Mouse (Mus musculus) stomach, postnatal 0 days (tissue): ENCODE data around the gene Qk. TPM values are rescaled to one million over a fixed set of nuclear protein-coding genes. Genes with fewer than 3 reads are reported as not detected.

Experiments
- ATAC-seq: fragments of 200-750 bp; cut with Nextera tagmentation; 2 replicates; pipeline ENCODE4 v1.8.0; 2017; ENCODE audit not compliant: low FRiP score, low TSS enrichment
- DNase-seq: peaks from one replicate; pipeline ENCODE4 v3.0.0-alpha.2; 2016; ENCODE audit warnings: low spot score
- H3K27ac ChIP-seq: fragments of 300-500 bp; sonication (generic); replicated peaks from 2 replicates; pipeline ENCODE4 v1.5.1; 2014; ENCODE audit warnings: mild to moderate bottlenecking, control low read depth
- H3K27me3 ChIP-seq: fragments of 300-500 bp; sonication (generic); 2 replicates; pipeline ENCODE4 v1.6.1; 2014; ENCODE audit warnings: low read length; ENCODE audit not compliant: control insufficient read depth, insufficient read depth
- H3K36me3 ChIP-seq: fragments of 300-500 bp; sonication (generic); 2 replicates; pipeline ENCODE4 v1.6.1; 2014; ENCODE audit warnings: low read length, mixed read lengths; ENCODE audit not compliant: control insufficient read depth, insufficient read depth
- H3K4me1 ChIP-seq: fragments of 300-500 bp; sonication (generic); replicated peaks from 2 replicates; pipeline ENCODE4 v1.6.1; 2014; ENCODE audit warnings: antibody characterized with exemption; ENCODE audit not compliant: control insufficient read depth, insufficient read depth
- H3K4me2 ChIP-seq: fragments of 300-500 bp; sonication (generic); replicated peaks from 2 replicates; pipeline ENCODE4 v1.6.1; 2014; ENCODE audit warnings: low read depth, mild to moderate bottlenecking, control low read depth, moderate library complexity
- H3K4me3 ChIP-seq: fragments of 300-500 bp; sonication (generic); 2 replicates; pipeline ENCODE4 v1.5.1; 2014; ENCODE audit warnings: low read depth, low read length, control low read depth
- H3K9ac ChIP-seq: fragments of 300-500 bp; sonication (generic); 2 replicates; pipeline ENCODE4 v1.6.1; 2014; ENCODE audit warnings: mild to moderate bottlenecking, low read length, control low read depth, mixed read lengths
- H3K9me3 ChIP-seq: fragments of 300-500 bp; sonication (generic); 2 replicates; pipeline ENCODE4 v1.6.1; 2016; ENCODE audit warnings: low read length; ENCODE audit not compliant: control insufficient read depth
- CTCF ChIP-seq: IDR thresholded peaks from 2 replicates; pipeline ENCODE4 v1.5.1; 2016; ENCODE audit warnings: antibody characterized with exemption, low read depth, mild to moderate bottlenecking, moderate library complexity
- EP300 ChIP-seq: optimal IDR thresholded peaks from 2 replicates; pipeline ENCODE3; 2016; ENCODE audit warnings: antibody characterized with exemption
- WGBS: fragments of 180-500 bp; shearing (Covaris S2); extraction: QIAGEN DNeasy Blood & Tissue Kit; methylation state at CpG from one replicate; pipeline ENCODE4 v1.1.7; 2014; 5-methylcytosine and 5-hydroxymethylcytosine counted together
- polyA plus RNA-seq: library from polyadenylated mRNA; unstranded; fragments of >200 nt; fragmentation: Nextera tagmentation; extraction: Ambion mirVana; gene quantifications from 2 replicates; pipeline ENCODE4 v1.2.1, GENCODE M21; 2015

Qk gene
- polyA plus RNA-seq, 1 experiment from 2014 or later: 9.7 TPM

DNA sequence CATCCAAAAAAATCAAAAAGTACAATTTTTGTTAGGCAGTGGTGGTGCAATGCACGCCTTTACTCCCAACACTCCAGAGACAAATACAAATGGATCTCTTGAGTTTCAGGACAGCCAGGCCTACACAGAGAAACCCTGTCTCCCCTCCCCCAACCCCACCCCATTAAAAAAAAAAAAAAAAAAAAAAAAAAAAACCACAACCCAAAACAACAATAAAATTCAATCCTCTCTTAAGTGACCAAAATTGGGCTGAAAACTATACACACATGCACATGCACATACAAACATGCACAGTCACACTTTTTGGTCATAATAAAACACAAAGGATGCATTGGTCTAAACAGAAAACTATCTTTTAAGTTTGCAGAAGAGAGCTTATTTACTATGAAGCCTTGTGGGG lies 9.6 kb downstream of the Qk start:
- Histone ChIP-seq H3K4me2 (no peak overlapping the region), H3K36me3 (no peaks in the 10 kb centered on the region), H3K4me1 (no peaks in the 10 kb centered on the region), H3K27ac (no peak overlapping the region), H3K27me3 (no peaks in the 10 kb centered on the region), H3K4me3 (no peak overlapping the region), H3K9ac (no peak overlapping the region), H3K9me3 (no peaks in the 10 kb centered on the region)
- no peak for ATAC-seq
- WGBS: 65% methylated on average over 1 of the region's 1 CpGs
- no peak for DNase-seq
- TF ChIP-seq CTCF (no peak), EP300 (no peak)

DNA sequence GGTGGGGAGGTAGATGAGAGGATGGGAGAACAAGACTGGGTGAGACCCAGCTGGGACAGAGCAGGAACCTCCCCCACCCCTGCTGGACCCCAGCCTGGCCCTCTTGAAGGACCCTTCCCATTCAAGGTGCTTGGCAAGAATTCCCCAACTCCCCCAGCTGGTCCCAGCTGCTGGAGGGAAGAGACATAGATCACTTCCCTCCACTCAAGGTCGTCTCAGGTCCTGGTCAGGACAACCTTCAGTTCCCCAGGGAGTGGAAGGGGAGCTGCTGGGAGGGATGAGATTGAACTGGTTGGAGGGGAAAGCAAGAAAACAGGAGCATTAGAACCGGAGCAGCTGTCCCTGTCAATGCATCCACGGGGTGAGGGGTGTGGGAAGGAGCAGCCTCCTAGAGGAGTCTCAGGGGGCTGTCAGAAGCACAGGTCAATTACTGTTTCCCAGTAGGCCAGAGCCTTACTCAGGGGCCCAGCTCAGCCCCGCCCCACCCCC lies 10.5 kb downstream of the Qk start:
- H3K9me3 ChIP-seq: no peaks in the 10 kb centered on the region
- no peak overlapping the region for H3K4me3 ChIP-seq
- H3K27ac ChIP-seq: no peak overlapping the region
- DNase-seq (no peak), ATAC-seq (no peak)
- H3K36me3 ChIP-seq: no peaks in the 10 kb centered on the region
- no peaks in the 10 kb centered on the region for H3K4me1 ChIP-seq
- WGBS: 52% methylated on average over 4 of the region's 4 CpGs
- TF ChIP-seq CTCF (no peak), EP300 (no peak)
- no peak overlapping the region for H3K4me2 ChIP-seq
- H3K27me3 ChIP-seq: no peaks in the 10 kb centered on the region
- no peak overlapping the region for H3K9ac ChIP-seq

DNA sequence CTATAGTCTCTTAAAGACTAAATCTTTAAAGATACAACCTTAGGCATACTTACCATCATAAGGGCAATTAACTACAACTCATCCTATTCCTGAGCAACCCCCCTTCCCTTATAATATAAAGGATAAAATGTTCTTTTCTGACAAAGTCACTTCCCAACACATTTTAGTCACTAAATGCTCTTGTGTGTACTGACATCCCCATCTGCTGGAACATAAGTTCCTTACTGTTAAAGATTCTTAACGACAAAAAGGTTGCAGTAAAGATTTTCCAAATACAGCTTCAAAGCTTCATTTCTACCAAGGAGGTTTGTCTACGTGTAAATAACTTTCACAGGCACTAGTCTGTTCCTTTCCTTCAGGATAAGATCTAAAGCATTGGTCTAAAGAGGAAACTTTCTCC lies 13.2 kb downstream of the Qk start:
- no peak for DNase-seq
- Histone ChIP-seq H3K4me2 (no peak overlapping the region), H3K27me3 (no peaks in the 10 kb centered on the region), H3K9ac (no peak overlapping the region), H3K36me3 (no peaks in the 10 kb centered on the region), H3K27ac (no peak overlapping the region), H3K4me3 (no peak overlapping the region), H3K9me3 (no peaks in the 10 kb centered on the region), H3K4me1 (no peaks in the 10 kb centered on the region)
- ATAC-seq: no peak
- TF ChIP-seq EP300 (no peak), CTCF (peak; percentile 42)
- 54% methylated on average over 2 of the region's 2 CpGs for WGBS

DNA sequence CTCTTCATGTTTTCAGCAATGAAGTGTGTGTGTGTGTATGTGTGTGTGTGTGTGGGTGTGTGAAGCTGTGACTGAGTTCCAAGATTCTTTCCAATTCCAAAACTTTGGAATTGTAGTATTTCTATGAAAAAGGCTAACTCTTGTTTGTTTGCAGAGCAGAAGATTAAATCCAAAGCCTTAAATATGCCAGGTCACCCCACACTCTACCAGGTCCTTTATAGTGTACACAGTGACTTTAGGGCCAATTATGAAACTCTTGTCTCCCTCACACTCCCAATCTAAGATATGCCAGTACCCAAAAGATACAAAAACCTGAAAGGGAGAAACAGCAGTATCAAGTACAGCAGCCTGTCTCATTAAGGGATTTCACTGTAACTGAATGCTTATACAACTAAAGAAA lies 15.7 kb downstream of the Qk start:
- H3K27ac ChIP-seq: no peak overlapping the region
- no peak for ATAC-seq

DNA sequence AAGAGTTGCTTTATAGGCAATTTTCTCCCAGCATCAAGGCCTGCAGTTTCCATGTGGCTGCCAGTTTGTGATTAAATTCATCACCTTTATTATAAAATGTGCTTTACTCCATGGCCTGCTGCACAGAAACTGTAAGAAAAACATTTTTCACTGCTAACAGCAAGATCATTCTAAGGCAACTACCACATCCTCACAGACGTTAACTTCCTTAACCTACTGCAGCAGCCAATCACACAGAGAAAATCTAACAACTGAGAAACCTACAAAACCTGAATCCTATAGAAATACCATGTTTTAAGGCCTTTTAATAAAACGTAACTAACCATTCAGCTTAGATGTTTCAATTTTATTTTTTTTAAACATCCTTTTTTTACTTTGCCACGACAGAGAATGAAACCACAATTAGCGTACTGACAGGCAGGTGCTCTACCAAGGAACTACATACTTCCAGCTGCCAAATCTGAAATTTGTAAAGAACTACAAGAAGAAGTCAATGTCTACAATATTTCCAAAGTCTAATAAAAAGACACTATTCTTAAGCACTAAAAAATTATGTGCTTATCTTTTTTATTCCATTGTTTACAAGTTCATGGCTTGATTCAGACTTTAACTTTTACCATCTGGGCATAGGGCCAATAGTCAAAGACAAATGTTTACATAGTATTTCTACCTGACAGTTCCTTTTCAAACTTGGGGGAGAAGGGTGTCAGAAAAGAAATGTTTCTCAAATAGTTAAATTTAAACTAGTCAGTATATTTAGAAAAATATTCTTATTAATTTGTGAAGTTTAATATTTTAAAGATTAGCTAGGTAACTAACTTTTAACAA lies 18.5 kb downstream of the Qk start:
- WGBS: 25% methylated on average over 4 of the region's 4 CpGs
- Histone ChIP-seq H3K9ac (no peak overlapping the region), H3K4me1 (no peaks in the 10 kb centered on the region), H3K9me3 (no peaks in the 10 kb centered on the region), H3K4me3 (no peak overlapping the region), H3K4me2 (no peak overlapping the region), H3K27me3 (no peaks in the 10 kb centered on the region), H3K27ac (no peak overlapping the region), H3K36me3 (no peaks in the 10 kb centered on the region)
- no peak for TF ChIP-seq EP300
- DNase-seq (no peak), ATAC-seq (no peak)

More for the DNA sequence above, 15.7 kb downstream of the Qk start:
- no peak for TF ChIP-seq EP300
- TF ChIP-seq CTCF: no peak
- Histone ChIP-seq H3K9me3 (no peaks in the 10 kb centered on the region), H3K4me1 (no peaks in the 10 kb centered on the region), H3K9ac (no peak overlapping the region), H3K4me3 (no peak overlapping the region), H3K36me3 (no peaks in the 10 kb centered on the region), H3K4me2 (no peak overlapping the region), H3K27me3 (no peaks in the 10 kb centered on the region)
- no peak for DNase-seq

DNA sequence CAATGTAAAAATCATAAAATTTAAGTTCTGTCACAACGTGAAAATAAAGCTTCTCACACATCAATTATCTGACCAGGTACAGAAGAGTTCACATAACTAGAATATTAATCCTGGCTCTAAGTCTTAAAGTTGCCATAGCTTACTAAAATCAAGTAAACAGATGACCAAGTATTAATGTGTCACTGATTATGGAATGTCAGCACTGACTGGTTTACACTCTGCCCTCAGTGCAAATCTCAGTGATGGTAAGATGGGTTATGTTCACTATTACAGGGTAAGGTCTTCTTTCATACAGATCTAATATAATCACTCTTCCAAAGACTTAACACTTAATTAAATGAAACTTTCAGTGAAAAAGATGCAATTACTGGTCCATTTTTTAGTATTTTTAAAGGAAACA lies 20.3 kb downstream of the Qk start:
- Histone ChIP-seq H3K9ac (no peak overlapping the region), H3K4me1 (no peaks in the 10 kb centered on the region), H3K27ac (no peak overlapping the region), H3K36me3 (no peaks in the 10 kb centered on the region), H3K27me3 (no peaks in the 10 kb centered on the region), H3K4me2 (no peak overlapping the region), H3K4me3 (no peak overlapping the region), H3K9me3 (no peaks in the 10 kb centered on the region)
- no peak for ATAC-seq
- no peak for DNase-seq
- TF ChIP-seq CTCF: no peak
- TF ChIP-seq EP300: no peak
- 76% methylated on average over 1 of the region's 1 CpGs for WGBS
